Mouse (Mus musculus): ENCODE results near the gene Stard9. TPM values are rescaled to one million over a fixed set of nuclear protein-coding genes. Genes with fewer than 3 reads are reported as not detected.

The Stard9 gene
- total RNA-seq, 2 experiments from 2014 or later, result 12.5 to 21.5 TPM

DNA sequence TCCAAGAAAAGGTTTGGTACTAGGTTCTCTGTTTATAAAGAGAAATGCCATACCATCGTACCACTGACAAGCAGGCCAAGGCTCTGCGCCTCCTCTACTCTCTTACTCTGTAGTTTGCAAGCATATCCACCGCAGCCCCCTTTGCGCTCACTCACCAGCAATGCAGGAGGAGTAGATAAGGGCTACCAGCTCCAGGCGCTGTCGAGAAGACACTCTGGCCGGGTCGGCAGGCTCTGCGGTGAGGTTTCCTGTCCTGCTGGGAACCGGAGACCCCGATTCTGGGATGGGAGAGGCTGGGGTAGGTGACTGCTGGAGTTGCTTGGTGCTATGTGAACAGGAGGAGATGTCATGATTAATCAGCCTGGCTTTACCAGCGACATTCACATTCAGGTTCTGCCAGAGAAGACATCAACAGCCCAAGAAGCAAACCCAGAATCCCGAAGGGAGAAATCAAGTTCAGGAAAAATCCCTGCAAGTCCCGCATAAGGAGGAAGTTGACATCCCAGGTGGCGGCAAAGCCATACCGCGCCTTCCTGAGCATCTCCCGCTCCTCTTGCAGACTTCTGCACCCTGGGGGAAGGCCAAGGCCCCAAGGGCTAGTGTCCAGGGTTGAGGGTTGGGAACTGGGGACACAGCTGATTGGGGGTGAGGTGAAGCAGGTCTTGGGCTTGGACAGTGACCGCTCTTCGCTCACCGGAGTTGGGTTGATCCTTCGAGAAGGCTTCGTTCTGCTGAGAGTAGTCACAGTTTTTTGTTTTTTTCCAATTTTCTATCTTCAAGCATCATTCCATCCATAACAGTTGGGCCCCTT is 101.1 kb downstream of the Stard9 start:
- no peak for DNase-seq

DNA sequence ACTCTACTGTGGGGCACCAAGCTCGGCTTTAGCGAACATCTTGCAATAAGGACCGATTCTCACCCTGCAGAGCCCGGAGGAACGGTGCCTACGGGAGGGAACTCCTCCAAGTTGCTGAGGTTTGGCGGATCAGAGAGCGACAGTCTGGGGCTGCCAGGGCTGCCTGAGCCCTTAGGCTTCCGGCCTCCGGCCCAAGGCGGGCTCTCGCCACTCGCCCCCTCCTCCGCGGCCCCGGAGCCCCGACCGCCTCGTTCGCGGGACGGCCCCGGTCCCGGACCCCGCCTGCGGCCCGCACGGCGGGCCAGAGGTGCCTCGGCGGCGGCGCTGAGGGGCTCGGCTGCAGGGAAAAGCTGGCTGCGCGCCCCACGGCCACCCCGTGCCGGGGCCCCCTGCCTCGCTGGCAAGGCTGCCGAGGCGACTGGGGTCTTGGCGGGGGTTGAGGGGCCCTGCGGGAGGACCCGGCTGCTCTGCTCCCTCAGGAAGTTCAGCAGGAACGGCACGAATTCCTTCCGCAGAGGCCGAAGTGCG is 101.8 kb downstream of the Stard9 start:
- DNase-seq, result no peak

DNA sequence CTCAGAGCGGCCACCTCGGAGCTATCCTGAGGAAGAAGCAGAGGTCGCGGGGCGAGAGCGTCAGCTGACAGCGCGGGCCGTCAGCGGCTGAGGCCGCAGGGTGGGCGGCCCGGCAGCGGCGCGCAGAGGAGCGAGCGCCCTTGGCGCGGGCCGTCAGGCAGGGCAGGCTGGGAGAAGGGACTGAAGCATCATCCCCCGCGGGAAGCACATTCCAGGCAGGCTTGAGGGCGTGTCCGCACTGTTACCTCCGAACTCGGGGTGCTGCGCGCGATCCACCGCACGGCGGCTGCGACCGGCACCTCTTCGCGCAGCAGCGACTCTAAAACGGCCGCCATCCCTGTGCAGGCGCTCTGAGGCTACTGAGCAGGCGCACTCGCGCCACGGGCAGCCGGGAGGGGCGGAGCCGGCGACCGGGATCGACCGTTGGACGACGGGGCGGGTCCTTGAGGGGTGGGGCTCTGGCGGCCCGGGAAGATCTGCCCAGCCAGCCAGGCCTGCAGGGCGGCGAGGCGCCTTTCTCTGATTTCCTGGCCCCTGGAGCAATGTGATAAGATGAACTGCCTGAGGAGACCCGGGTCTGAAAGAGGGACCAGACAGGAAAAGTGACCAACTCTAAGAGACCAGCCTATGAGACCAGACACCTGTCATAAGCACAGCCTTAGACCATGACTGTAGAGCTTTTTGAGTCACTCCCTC is 102.4 kb downstream of the Stard9 start:
- peak; percentile 96 for DNase-seq

DNA sequence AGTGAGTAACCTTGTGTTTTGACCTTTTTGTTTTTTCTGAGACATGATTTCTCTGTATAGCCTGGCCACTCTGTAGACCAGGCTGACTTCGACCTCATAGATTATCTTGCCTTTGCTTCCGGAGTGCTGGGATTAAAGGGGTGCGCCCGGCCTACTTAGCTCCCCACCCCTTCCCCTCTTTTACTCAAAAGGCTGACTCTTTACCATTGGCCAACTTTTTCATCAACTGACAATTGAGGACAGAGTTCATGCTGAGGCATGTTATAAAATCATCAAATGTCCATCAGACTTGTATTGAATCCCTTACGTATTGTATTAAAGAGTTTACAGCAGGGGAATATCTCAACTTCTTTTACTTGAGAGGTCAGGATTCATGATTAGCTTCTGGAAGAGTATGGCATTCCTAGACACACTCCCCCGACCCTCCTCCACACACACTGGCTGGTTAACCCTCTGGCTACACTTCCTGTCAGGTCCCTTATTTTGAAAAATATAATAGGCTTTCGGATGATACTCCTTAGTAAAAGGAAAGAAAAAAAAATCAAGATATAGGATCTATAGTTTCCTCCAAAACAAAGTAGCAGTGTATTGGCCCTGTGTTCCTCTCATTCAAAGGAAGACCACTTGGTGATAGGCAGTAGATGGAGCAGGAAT is 103.1 kb downstream of the Stard9 start:
- no peak for DNase-seq

DNA sequence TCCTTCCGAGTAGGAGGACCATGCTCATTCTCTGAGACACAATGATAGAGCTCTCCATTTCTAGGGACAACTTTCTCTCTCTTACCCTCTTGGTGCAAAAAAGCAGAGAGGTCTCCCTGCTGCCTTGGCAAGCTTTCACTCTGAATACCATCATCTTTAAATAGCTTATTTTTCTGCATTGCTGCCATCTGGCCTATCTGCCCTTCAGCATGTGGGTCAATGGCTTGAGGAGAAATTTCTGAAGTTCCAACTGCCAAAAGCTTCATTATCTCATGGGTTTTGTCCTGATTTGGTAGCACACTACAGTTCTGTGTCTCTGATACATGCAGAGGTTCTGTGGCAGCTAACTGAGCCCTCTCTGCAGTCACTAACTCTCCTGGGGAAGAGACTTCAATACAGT is 116.6 kb downstream of the Stard9 start:
- DNase-seq, result no peak

DNA sequence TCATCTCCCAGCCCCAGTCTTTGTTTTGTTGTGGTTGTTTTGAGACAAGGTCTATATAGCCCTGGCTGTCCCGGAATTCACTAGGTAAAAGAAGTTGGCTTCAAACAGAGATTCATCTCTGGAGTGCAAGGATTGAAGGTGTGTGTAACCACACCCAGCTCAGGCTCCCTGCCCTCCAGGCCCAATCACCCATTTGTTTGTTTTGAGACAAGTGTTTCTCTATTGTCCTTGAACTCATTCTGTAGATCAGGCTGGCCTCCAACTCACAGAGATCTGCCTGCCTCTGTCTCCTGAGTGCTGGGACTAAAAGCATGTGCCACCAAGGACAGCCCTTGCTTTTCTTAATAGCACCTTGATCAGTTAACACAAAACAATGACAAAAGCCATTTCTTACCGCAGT is 119.1 kb downstream of the Stard9 start:
- DNase-seq, result no peak

DNA sequence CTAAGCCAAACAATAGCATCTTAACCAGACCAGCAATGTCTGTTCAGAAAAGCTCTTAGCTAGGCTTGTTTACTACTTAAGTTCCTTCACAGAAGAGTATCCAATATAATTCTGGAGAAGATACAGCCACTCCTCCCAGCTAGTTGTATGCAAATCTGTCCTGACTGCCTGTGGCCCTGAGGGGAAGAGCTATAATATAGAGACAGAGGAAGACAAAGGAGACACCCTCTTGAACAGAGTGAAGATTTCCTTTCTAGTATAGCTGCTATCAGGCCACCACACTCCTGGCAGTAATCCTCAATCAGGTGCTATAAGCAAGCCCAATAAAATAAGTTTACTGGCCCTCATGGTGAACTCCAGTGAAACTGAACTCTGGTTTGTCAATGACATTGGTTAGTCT is 133.0 kb downstream of the Stard9 start:
- no peak for DNase-seq

DNA sequence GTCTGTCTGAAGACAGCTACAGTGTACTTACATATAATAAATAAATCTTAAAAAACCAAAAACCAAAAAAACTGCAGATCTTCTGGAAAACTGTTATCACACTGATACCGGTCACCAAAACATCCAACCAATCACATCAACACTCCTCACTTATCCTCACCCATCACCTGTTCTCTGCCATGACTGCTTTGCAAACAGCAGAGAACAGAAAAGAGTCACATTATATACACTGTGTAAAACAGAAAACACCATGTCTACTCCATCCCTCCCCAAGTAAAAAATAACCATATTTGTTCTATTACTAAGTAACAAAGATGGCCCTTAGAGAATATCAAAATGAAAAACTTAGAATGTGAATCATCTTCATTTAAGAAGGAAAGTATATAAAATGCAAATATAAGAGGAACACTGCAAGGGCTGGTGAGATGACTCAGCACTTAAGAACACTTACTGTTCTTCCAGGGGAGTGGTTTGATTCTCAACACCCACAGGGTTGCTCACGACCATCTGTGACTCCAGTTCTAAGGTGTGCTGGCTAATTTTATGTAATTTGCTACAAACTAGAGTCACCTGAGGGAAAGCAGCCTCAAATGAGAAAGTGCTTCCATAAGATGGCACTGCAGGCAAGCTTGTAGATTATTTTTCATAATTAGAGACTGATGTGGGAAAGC is 141.5 kb downstream of the Stard9 start:
- DNase-seq, result no peak

Other genes starting within 250 kb of the Stard9 start
- gene Ganc, start 225.2 kb upstream of the Stard9 start, total RNA-seq (2021), result 10 to 100 TPM; 29.1 to 30.8 TPM
- 10 to 100 TPM; 36.4 to 40.4 TPM for gene Tmem87a, start 225.0 kb upstream of the Stard9 start, total RNA-seq (2021)
- gene Capn3, start 173.1 kb upstream of the Stard9 start, total RNA-seq (2021), result 10 to 100 TPM; 92.4 to 94.1 TPM
- gene Zfp106, start 65.3 kb upstream of the Stard9 start, total RNA-seq (2021), result 100 to 1,000 TPM; 222 to 256 TPM
- 10 to 100 TPM; 43.9 to 56.8 TPM for gene Snap23, start 61.5 kb upstream of the Stard9 start, total RNA-seq (2021)
- gene Haus2, start 19.7 kb upstream of the Stard9 start, total RNA-seq (2021), result 1 to 10 TPM; 8.2 TPM
- 10 to 100 TPM; 11.5 to 12.0 TPM for gene Lrrc57, start 19.6 kb upstream of the Stard9 start, total RNA-seq (2021)
- gene Cdan1, start 221.0 kb downstream of the Stard9 start, total RNA-seq (2021), result 1 to 10 TPM; 8.1 to 9.8 TPM
- gene Ttbk2, start 221.5 kb downstream of the Stard9 start, total RNA-seq (2021), result 10 to 100 TPM in 1 of 2 experiments, 1 to 10 TPM in 1; 8.6 to 12.5 TPM